Mouse (Mus musculus): Measurements from ENCODE around the gene Gmpr2.
A peak's percentile ranks its signal among the peaks of the same experiment; 100 is the strongest.

The Gmpr2 gene

DNA sequence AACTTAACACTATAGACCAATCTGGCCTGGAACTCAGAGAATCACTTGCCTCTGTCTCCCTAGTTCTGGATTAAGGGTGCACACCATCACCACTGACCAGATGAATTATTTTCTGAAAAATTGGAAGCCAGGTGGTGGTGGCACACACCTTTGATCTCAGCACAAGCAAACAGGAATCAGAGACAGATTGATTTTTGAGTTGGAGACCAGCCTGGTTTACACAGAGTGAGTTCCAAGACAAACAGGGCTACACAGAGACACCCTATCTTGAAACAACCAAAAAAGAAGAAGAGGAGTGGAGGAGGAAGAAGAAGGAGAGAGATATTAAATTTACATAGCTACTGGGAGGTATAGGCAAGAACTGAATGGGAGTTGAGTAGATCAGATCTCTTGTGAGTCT, 54.5 kb downstream of the Gmpr2 start:
- DNase-seq, result no peak

GRCm38 (mm10) chr14:55727889-55728685, 56.3 kb downstream of the Gmpr2 start:
- DNase-seq, result peak; percentile 34 to 56

Data from lung, adult 18-20 months (tissue).